Mouse (Mus musculus) cerebellum, postnatal 36 days (tissue): ENCODE results near the gene D930048N14Rik.
A peak's percentile ranks its signal among the peaks of the same experiment; 100 is the strongest.
"Not testable (repeated sequence)": the region's sequence is repeated elsewhere in the genome, so short reads cannot be mapped to it uniquely, and the experiment has no call there.

Experiments
- DNase-seq, 2 experiments: peaks; one replicate each; pipeline ENCODE4 v3.0.0; 2021 to 2022; ENCODE audit warnings: mixed read lengths in 2 of 2

D930048N14Rik gene

GRCm38 (mm10) chr11:51629651-51630314, 21.0 kb upstream of the D930048N14Rik start:
- no peak for DNase-seq

- no peak for DNase-seq
Observed at GRCm38 (mm10) chr11:51632130-51632753, 18.5 kb upstream of the D930048N14Rik start.

GRCm38 (mm10) chr11:51633200-51633599, 17.6 kb upstream of the D930048N14Rik start:
- not testable (repeated sequence) for DNase-seq

DNA sequence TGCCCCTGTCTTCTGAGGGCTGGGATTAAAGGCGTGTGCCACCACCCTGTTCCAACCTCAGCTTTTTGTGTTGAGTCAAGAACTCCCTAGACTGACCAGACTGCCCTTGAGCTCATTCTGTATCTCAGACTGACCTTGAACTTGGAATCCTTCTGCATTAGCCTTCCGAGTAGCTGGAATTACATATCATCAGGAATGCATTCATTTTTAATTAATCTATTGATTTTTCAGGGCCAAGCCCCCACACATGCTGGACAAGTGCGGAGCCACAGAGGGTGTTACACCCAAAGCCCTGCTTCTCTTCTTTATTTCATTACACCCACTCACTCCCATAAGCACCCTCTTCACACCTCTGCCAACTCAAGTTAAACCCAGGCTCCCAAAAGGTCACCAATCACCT, 17.0 kb upstream of the D930048N14Rik start:
- no peak for DNase-seq

GRCm38 (mm10) chr11:51635127-51635524, 15.6 kb upstream of the D930048N14Rik start:
- no peak for DNase-seq

- peak; percentile 90 to 91 for DNase-seq
Observed at GRCm38 (mm10) chr11:51635525-51636322, 15.0 kb upstream of the D930048N14Rik start, which contains the start of gene Rmnd5b. Gene Rmnd5b (minus strand): TSS chr11:51635896.

DNA sequence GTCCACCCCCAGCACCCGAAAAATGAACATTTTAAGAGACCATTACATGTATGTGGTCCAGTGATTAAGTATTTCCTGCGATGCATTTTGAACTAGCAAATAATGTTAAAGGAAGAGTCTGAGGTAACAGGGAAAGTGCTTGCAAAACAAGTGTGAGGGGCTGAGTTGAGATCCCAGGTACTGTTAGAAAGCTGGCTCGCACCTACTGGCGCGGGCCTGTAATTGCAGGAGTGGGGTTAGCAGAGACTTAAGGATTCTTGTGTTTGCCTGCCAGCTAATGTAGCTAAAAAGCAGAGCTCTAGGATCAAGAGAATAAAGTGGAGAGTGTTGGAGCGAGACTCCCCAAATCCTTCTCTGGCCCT, 14.4 kb upstream of the D930048N14Rik start:
- DNase-seq = peak; percentile 57 to 58

DNA sequence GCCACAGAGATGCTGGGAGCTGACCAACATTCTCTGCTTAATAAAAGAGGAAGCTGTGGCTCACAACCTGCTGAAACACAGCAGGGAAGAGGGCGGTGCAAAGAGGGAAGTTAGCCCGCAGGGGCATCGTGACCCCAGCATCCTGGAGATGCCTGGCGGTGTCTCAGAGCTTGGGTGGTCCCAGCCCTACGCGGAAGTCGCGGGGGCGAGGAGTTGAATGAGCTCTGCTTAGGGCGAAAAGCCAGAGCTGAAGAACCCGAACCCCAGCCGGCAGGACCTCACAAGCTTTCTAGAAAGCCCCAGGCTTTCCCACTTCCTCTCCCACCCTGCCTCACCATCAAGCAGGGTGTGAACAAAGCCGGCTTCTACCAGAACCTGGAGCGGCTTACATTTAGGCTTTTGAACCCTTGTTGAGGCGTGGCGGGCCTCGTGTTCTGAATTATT, 12.8 kb upstream of the D930048N14Rik start:
- DNase-seq = no peak

DNA sequence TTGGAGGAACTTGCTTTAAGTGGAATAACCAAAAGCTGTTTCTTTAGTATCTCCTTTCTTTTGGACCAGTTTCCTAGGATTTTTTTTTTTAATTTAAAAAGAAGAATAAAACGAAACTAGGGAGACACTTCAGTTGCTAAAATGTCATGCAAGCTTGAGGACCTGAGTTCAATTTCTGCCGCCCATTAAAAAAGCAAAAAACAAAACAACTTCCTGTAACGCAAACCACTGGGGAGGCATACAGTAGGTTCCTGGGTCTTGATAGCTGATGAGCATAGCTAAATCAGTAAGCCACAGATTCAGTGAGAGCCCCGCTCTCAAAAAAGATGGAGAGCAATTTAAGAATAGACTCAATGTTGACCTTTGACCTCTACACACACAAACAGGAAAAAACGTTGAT, 12.3 kb upstream of the D930048N14Rik start:
- DNase-seq = no peak

- no peak for DNase-seq
Observed at GRCm38 (mm10) chr11:51640748-51641147, 10.0 kb upstream of the D930048N14Rik start.

DNA sequence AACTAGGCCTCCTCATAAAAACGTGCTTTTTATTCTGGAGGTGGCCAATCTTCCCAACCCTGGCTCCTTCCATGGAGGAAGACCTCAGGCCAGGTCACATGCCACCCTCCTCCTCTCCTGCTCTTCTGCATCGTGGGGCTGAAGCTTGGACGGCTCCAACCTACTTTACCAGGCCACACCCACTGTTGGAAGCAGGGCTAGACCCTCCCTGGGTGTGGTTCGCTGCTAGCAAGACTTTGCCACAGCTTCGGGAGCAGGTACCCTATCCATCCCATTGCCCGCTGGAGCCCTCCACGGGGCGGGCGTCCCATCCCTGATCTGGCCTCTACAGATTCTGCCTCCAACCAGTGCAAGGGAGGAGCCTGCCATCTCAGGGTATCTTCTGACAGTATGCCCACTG, 7.6 kb upstream of the D930048N14Rik start:
- DNase-seq = no peak

DNA sequence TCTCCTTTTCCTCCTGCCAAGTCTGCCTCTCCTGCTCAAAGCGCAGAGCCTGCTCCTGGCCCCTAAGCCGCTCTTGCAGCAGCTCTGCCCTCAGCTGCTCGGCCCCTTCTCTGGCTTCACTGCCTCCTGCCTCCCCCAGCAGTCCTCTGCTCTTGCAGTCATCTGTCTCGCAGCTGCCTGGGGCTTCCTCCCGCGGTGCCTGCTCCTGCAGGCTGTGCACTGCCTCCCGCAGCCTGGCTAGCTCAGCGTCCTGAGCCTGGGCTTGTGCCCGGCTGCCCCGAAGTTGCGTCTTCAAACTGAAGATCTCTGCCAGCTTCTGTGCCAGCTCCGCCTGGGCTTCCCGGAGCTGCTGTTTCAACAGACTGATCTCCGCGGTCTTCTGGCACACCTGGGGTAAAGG, 7.0 kb upstream of the D930048N14Rik start:
- DNase-seq = peak; percentile 41

GRCm38 (mm10) chr11:51644217-51644616, 6.5 kb upstream of the D930048N14Rik start:
- no peak for DNase-seq

DNA sequence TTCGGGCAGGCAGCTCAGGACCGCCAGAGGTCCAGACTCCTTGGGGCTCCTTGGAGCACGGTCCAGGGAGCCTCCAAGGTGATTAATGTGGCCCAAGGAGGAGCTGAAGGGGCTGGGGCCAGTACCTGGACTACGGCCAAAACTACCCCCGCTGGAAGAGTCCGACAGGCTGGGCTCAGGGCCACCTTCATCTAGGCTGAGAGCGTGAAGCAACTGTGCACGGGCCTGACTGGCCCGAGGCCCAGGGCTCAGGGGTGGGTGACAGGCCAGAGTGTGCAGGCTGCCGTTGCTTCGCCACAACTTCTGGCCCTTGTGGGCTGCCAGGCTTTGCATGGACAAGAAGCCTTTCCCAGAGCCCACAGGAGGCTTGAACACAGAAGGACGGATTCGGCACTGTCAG, 5.5 kb upstream of the D930048N14Rik start:
- no peak for DNase-seq

- no peak for DNase-seq
Observed at GRCm38 (mm10) chr11:51646245-51646644, 4.5 kb upstream of the D930048N14Rik start.

DNA sequence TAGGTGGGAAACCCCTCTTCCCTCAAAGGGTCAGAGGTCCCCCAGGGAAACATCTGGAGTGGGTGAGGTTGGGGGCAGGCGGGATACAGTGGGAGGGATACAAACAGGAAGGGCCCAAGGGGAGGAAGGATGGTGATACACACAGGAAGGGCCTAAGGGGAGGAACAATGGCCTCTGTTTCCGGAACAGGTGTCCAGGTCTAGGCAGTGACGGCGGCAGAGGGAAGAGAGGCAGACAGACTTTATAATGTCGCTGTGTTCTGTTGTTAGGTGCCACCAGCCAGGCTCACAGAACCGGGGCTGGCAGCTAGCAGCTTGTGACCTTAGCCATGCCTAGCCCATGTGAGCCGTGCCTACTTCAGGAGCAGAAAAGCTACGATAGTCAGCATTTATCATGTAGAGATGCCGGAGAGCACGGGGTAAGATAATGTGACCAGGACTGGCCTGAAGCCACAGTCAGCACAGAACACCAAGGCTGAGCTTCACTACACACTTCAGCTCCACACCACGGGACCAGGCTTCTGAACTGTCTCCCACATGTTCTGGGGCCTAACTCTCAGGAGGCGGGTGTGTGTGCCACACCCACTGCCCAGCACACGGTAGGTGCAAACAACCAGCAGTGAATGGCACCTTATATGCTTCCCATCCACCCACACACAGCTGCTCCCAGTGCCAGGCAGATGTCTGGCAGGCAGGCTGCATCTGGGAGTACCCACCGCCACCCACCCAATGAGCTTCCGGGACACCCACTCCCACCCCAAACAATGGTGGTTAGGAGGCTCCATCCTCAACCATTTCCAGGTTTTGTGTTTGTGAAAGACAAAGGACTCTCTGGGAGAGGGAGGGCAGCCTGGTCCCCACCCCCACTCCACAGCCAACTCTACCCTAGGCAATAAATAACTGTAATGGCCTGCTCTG, 3.7 kb upstream of the D930048N14Rik start:
- no peak for DNase-seq

DNA sequence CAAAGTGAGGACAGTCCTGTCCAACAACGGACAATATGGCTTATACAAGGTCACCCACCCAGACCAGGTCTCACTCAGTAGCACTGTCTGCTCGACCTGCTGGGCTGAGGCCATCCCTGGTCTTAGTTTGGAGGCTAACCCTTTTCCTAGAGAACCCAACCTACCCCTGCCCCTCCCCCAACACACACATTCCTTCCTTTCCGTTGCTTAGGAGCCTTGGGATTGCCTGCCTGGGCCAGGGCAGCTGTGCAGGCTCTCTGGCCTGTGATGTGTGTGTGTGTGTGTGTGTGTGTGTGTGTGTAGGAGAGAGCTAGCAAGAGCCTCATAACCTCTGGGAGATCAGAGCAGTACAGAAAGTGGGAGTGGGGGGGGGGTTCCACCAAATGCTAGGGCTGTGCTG, 2.2 kb upstream of the D930048N14Rik start:
- no peak for DNase-seq

- no peak for DNase-seq
Observed at GRCm38 (mm10) chr11:51649111-51649888, 1.5 kb upstream of the D930048N14Rik start.

DNA sequence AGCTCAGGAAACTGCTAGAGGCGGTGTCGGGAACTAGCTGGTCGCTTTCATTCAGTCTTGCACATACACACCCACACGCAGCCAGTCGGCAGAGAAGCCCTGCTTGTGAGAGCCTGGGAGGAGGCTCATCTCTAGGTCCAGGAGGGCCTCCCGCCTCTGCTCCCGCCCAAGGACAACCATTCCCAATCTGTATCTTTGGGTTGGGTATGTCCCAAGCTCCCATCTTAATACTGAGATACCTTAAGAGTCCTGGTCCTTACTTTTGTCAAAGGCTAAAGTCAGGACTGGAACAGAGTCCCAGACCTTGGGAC, 910 bp upstream of the D930048N14Rik start:
- no peak for DNase-seq

- DNase-seq = no peak
Observed at GRCm38 (mm10) chr11:51650261-51650660, 493 bp upstream of the D930048N14Rik start.

DNA sequence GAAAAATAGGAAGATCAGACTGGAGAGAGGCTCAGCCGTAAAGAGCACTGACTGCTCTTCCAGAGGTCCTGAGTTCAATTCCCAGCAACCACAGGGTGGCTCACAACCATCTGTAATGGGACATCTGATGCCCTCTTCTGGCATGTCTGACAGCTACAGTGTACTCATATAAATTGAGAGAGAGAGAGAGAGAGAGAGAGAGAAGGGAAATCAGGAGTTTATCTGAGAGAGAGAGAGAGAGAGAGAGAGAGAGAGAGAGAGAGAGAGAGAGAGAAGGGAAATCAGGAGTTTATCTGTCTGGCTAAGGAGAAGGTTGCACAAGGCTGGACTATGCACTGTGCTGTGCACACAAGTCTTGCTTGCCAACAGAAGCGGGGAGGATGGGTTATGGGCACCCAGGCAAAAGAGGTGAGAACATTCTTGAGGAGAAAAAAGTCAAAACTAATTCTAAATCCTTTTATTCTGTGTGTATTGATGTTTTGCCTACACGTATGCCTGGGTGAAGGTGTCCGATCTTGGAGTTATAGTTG, 2.2 kb downstream of the D930048N14Rik start:
- no peak for DNase-seq

DNA sequence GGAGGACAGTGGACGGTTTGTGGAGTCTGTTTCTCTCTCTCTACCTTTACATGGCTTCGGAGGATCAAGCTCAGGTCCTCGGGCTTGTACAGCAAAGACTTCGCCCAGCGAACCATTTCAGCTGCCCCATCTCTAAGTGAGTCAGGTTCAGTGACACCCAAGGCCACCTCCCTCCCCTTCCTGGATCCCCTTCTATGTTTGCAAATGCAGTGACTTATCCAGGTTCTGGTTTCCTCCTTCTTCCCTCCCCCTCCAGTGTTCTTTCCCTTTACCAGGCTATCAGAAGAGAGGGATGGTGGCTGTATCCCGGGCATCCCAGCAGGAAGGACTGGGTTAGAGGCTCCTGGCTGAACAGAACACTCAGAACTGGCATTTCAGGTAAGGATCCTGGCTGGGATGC, 3.0 kb downstream of the D930048N14Rik start:
- no peak for DNase-seq
